Mouse (Mus musculus): ENCODE measurements at regions not wholly inside any gene's neighbourhood (a gene's known extent, or its start where the extent isn't known, plus 50 kb on each side); places are given as distances from the start of the nearest gene placed in this dataset.

DNA sequence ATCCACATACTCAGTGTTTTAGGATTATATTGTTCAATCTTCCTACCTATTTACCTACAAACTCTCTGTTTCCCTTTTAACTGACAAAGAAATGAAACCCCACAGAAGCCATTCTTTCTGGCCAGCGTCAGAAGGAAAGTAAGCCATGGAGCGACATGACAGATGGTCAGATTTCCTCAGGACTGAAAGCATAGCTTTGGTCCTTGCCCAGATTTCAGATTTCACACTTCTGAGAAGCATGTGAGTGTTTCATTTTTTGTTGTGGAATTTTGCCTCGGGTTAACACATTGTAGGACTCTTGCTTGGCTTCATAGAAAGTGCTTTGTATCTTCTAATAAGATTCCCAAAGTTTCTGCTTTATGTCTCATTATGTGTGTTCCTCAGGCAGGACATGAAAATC is 739.7 kb downstream of the Utrn start:
- Histone ChIP-seq H3K27ac (ENCODE audit: control insufficient read depth, low read depth, low read length) (no peak overlapping the region), H3K36me3 (ENCODE audit: control insufficient read depth in 1 of 2, insufficient read depth in 2 of 2, low read length in 2 of 2) (no peaks in the 10 kb centered on the region), H3K27me3 (ENCODE audit: control insufficient read depth in 1 of 2, insufficient read depth in 2 of 2, low read length in 2 of 2) (no peaks in the 10 kb centered on the region), H3K9ac (ENCODE audit: control insufficient read depth, low read depth, low read length, poor library complexity, severe bottlenecking) (no peak overlapping the region), H3K4me3 (ENCODE audit: control insufficient read depth in 1 of 2, insufficient read depth in 1 of 2, low read depth in 2 of 2, low read length in 2 of 2) (no peak overlapping the region), H3K79me2 (ENCODE audit: control insufficient read depth, insufficient read depth, low read length, poor library complexity) (no peaks in the 10 kb centered on the region), H3K9me3 (replicated peaks; ENCODE audit: insufficient read depth, low read length) (no peaks in the 10 kb centered on the region), H3K4me1 (ENCODE audit: control insufficient read depth in 1 of 2, insufficient read depth in 2 of 2, low read length in 2 of 2) (no peaks in the 10 kb centered on the region)
- TF ChIP-seq POLR2AphosphoS2 (IDR thresholded peaks at IDR 0.05; ENCODE audit: low read length) (no peak), GATA1 (IDR thresholded peaks at IDR 0.05; ENCODE audit: low read depth, low read length) (no peak), TBP (IDR thresholded peaks at IDR 0.05; ENCODE audit: low read depth, low read length) (no peak), UBTF (IDR thresholded peaks at IDR 0.05; ENCODE audit: borderline replicate concordance, insufficient read depth, low read depth, low read length) (no peak), MAFK (IDR thresholded peaks at IDR 0.05; ENCODE audit: borderline replicate concordance, low read depth, low read length) (no peak), POLR2AphosphoS5 (IDR thresholded peaks at IDR 0.05; ENCODE audit: borderline replicate concordance, low read depth, low read length) (no peak), ZNF384 (IDR thresholded peaks at IDR 0.05; ENCODE audit: low read depth, low read length) (no peak), MEF2A (IDR thresholded peaks at IDR 0.05; ENCODE audit: extremely low read depth, insufficient replicate concordance, low read depth, low read length, poor library complexity, severe bottlenecking) (no peak), SMC3 (IDR thresholded peaks at IDR 0.05; ENCODE audit: low read depth, low read length) (no peak), MYC (IDR thresholded peaks at IDR 0.05; ENCODE audit: low read depth, low read length) (no peak), CHD2 (IDR thresholded peaks at IDR 0.05; ENCODE audit: low read length) (no peak), EP300 (IDR thresholded peaks at IDR 0.05; ENCODE audit: low read depth in 1 of 2, low read length in 2 of 2) (no peak), CTCF (IDR thresholded peaks at IDR 0.05 in 2 of 3, conservative IDR thresholded peaks at IDR 0.05 in 1 of 3; ENCODE audit: control insufficient read depth in 1 of 3, insufficient read depth in 1 of 3, low read depth in 2 of 3, low read length in 3 of 3, poor library complexity in 1 of 3, severe bottlenecking in 1 of 3) (no peak), RCOR1 (IDR thresholded peaks at IDR 0.05; ENCODE audit: low read depth, low read length) (no peak), POLR2A (IDR thresholded peaks at IDR 0.05; ENCODE audit: control insufficient read depth in 1 of 2, insufficient read depth in 1 of 2, low read depth in 1 of 2, low read length in 2 of 2, poor library complexity in 1 of 2) (no peak), ZMIZ1 (IDR thresholded peaks at IDR 0.05; ENCODE audit: low read depth, low read length) (no peak), USF1 (IDR thresholded peaks at IDR 0.05; ENCODE audit: low read depth, low read length) (no peak)
- no peak for DNase-seq (ENCODE audit: low read depth, low spot score)

GRCm38 (mm10) chr10:12144691-12145090 is 724.5 kb downstream of the Utrn start:
- Histone ChIP-seq H3K4me3 (ENCODE audit: control insufficient read depth in 1 of 2, insufficient read depth in 1 of 2, low read depth in 2 of 2, low read length in 2 of 2) (no peak overlapping the region), H3K4me1 (ENCODE audit: control insufficient read depth in 1 of 2, insufficient read depth in 2 of 2, low read length in 2 of 2) (no peaks in the 10 kb centered on the region), H3K36me3 (ENCODE audit: control insufficient read depth in 1 of 2, insufficient read depth in 2 of 2, low read length in 2 of 2) (no peaks in the 10 kb centered on the region), H3K27me3 (ENCODE audit: control insufficient read depth in 1 of 2, insufficient read depth in 2 of 2, low read length in 2 of 2) (no peaks in the 10 kb centered on the region), H3K79me2 (ENCODE audit: control insufficient read depth, insufficient read depth, low read length, poor library complexity) (no peaks in the 10 kb centered on the region), H3K9me3 (replicated peaks; ENCODE audit: insufficient read depth, low read length) (no peaks in the 10 kb centered on the region), H3K27ac (ENCODE audit: control insufficient read depth, low read depth, low read length) (no peak overlapping the region), H3K9ac (ENCODE audit: control insufficient read depth, low read depth, low read length, poor library complexity, severe bottlenecking) (no peak overlapping the region)
- TF ChIP-seq KAT2A (conservative IDR thresholded peaks at IDR 0.05; ENCODE audit: low read depth, low read length), result no peak
- TF ChIP-seq ZMIZ1 (IDR thresholded peaks at IDR 0.05; ENCODE audit: low read depth, low read length), result no peak
- DNase-seq (ENCODE audit: low read depth, low spot score), result no peak

All from MEL (cell line).